Mouse (Mus musculus) MEL (cell line): ENCODE data around the gene Arnt2. TPM values are rescaled to one million over a fixed set of nuclear protein-coding genes. Genes with fewer than 3 reads are reported as not detected.

Experiments
- DNase-seq: peaks from one replicate; pipeline ENCODE4 v3.0.0; 2011; ENCODE audit warnings: low read depth, low spot score
- H3K27ac ChIP-seq: 2 replicates; pipeline ENCODE4 v1.5.1; 2012; ENCODE audit warnings: low read depth, mild to moderate bottlenecking, control low read depth, low read length, moderate library complexity; ENCODE audit not compliant: control insufficient read depth
- H3K27me3 ChIP-seq, 2 experiments: fragments of 150-350 bp in 1 of 2; sonication (generic) in 1 of 2; 2 replicates each; pipeline ENCODE4 v1.6.1; 2012; ENCODE audit warnings: low read length in 2 of 2, mild to moderate bottlenecking in 2 of 2, improper control_type of control experiment in 1 of 2, moderate library complexity in 1 of 2; ENCODE audit not compliant: insufficient read depth in 2 of 2, control insufficient read depth in 1 of 2
- H3K36me3 ChIP-seq, 2 experiments: 2 replicates each; pipeline ENCODE4 v1.6.1; 2012 to 2014; ENCODE audit warnings: low read length in 2 of 2, improper control_type of control experiment in 1 of 2, inconsistent platforms in 1 of 2, mild to moderate bottlenecking in 1 of 2; ENCODE audit not compliant: insufficient read depth in 2 of 2, control insufficient read depth in 1 of 2
- H3K4me1 ChIP-seq, 2 experiments: fragments of 150-350 bp in 1 of 2; sonication (generic) in 1 of 2; 2 replicates each; pipeline ENCODE4 v1.6.1; 2012; ENCODE audit warnings: low read length in 2 of 2, improper control_type of control experiment in 1 of 2, mild to moderate bottlenecking in 1 of 2; ENCODE audit not compliant: insufficient read depth in 2 of 2, control insufficient read depth in 1 of 2
- H3K4me3 ChIP-seq, 2 experiments: fragments of 150-350 bp in 1 of 2; sonication (generic) in 1 of 2; 2 replicates each; pipeline ENCODE4 v1.5.1; 2012; ENCODE audit warnings: low read depth in 2 of 2, low read length in 2 of 2, mild to moderate bottlenecking in 2 of 2, moderate library complexity in 2 of 2, control low read depth in 1 of 2, improper control_type of control experiment in 1 of 2; ENCODE audit not compliant: control insufficient read depth in 1 of 2, insufficient read depth in 1 of 2
- H3K79me2 ChIP-seq: 2 replicates; pipeline ENCODE4 v1.6.1; 2012; ENCODE audit warnings: mild to moderate bottlenecking, low read length, moderate library complexity; ENCODE audit not compliant: control insufficient read depth, poor library complexity, insufficient read depth
- H3K9ac ChIP-seq: 2 replicates; pipeline ENCODE4 v1.6.1; 2012; ENCODE audit warnings: low read depth, mild to moderate bottlenecking, control low read depth, low read length, moderate library complexity; ENCODE audit not compliant: control insufficient read depth, poor library complexity, severe bottlenecking
- H3K9me3 ChIP-seq: fragments of 150-350 bp; sonication (generic); replicated peaks from 2 replicates; pipeline ENCODE4 v1.6.1; 2012; ENCODE audit warnings: mild to moderate bottlenecking, low read length, improper control_type of control experiment, moderate library complexity; ENCODE audit not compliant: insufficient read depth
- E2F4 ChIP-seq: IDR thresholded peaks from 2 replicates; pipeline ENCODE4 v1.6.1; 2011; ENCODE audit warnings: low read depth, low read length, improper control_type of control experiment, borderline replicate concordance
- ETS1 ChIP-seq: IDR thresholded peaks from 2 replicates; pipeline ENCODE4 v1.6.1; 2012; ENCODE audit warnings: low read depth, mild to moderate bottlenecking, inconsistent platforms, low read length, improper control_type of control experiment, moderate library complexity
- GATA1 ChIP-seq: IDR thresholded peaks from 2 replicates; pipeline ENCODE4 v1.6.1; 2011; ENCODE audit warnings: low read depth, low read length, improper control_type of control experiment
- HCFC1 ChIP-seq: IDR thresholded peaks from 2 replicates; pipeline ENCODE4 v1.6.1; 2012; ENCODE audit warnings: low read depth, mild to moderate bottlenecking, inconsistent platforms, low read length, improper control_type of control experiment, moderate library complexity
- JUND ChIP-seq: IDR thresholded peaks from 2 replicates; pipeline ENCODE4 v1.6.1; 2011; ENCODE audit warnings: low read depth, mild to moderate bottlenecking, improper control_type of control experiment, low read length
- KAT2A ChIP-seq: conservative IDR thresholded peaks from 2 replicates; pipeline ENCODE4 v1.6.1; 2012; ENCODE audit warnings: low read depth, low read length, improper control_type of control experiment, inconsistent platforms
- MAFK ChIP-seq: IDR thresholded peaks from 2 replicates; pipeline ENCODE4 v1.6.1; 2011; ENCODE audit warnings: low read depth, mild to moderate bottlenecking, low read length, improper control_type of control experiment, borderline replicate concordance
- MAX ChIP-seq: IDR thresholded peaks from 2 replicates; pipeline ENCODE4 v1.6.1; 2011; ENCODE audit warnings: low read length, improper control_type of control experiment
- MEF2A ChIP-seq: IDR thresholded peaks from 2 replicates; pipeline ENCODE4 v1.6.1; 2014; ENCODE audit warnings: low read depth, mild to moderate bottlenecking, inconsistent platforms, low read length, improper control_type of control experiment; ENCODE audit not compliant: poor library complexity, insufficient replicate concordance, severe bottlenecking; ENCODE audit errors: extremely low read depth
- MXI1 ChIP-seq: IDR thresholded peaks from 2 replicates; pipeline ENCODE4 v1.6.1; 2011; ENCODE audit warnings: mild to moderate bottlenecking, low read depth, low read length, improper control_type of control experiment
- NELFE ChIP-seq: IDR thresholded peaks from 2 replicates; pipeline ENCODE4 v1.6.1; 2011; ENCODE audit warnings: low read depth, low read length, improper control_type of control experiment
- POLR2A ChIP-seq, 2 experiments: IDR thresholded peaks; 2 replicates each; pipeline ENCODE4 v1.6.1; 2011 to 2012; ENCODE audit warnings: low read length in 2 of 2, mild to moderate bottlenecking in 2 of 2, control low read depth in 1 of 2, improper control_type of control experiment in 1 of 2, low read depth in 1 of 2, moderate library complexity in 1 of 2; ENCODE audit not compliant: control insufficient read depth in 1 of 2, insufficient read depth in 1 of 2, poor library complexity in 1 of 2
- POLR2AphosphoS5 ChIP-seq: IDR thresholded peaks from 2 replicates; pipeline ENCODE4 v1.6.1; 2012; ENCODE audit warnings: low read depth, borderline replicate concordance, mild to moderate bottlenecking, inconsistent platforms, low read length, moderate library complexity, mixed read lengths
- RAD21 ChIP-seq: IDR thresholded peaks from 2 replicates; pipeline ENCODE4 v1.6.1; 2011; ENCODE audit warnings: mild to moderate bottlenecking, low read depth, low read length, improper control_type of control experiment
- RCOR1 ChIP-seq: IDR thresholded peaks from 2 replicates; pipeline ENCODE4 v1.6.1; 2012; ENCODE audit warnings: low read depth, mild to moderate bottlenecking, inconsistent platforms, low read length, improper control_type of control experiment
- SIN3A ChIP-seq: IDR thresholded peaks from 2 replicates; pipeline ENCODE4 v1.6.1; 2012; ENCODE audit warnings: low read length, improper control_type of control experiment, inconsistent platforms
- TBP ChIP-seq: IDR thresholded peaks from 2 replicates; pipeline ENCODE4 v1.8.0; 2011; ENCODE audit warnings: low read depth, low read length, improper control_type of control experiment
- USF1 ChIP-seq: IDR thresholded peaks from 2 replicates; pipeline ENCODE4 v1.6.1; 2014; ENCODE audit warnings: low read depth, mild to moderate bottlenecking, inconsistent platforms, low read length, improper control_type of control experiment, moderate library complexity
- USF2 ChIP-seq, 2 experiments: IDR thresholded peaks; 2 replicates each; pipeline ENCODE4 v1.6.1; 2011 to 2012; ENCODE audit warnings: improper control_type of control experiment in 2 of 2, low read length in 2 of 2, borderline replicate concordance in 1 of 2, inconsistent platforms in 1 of 2, low read depth in 1 of 2, mild to moderate bottlenecking in 1 of 2; ENCODE audit not compliant: insufficient read depth in 1 of 2
- ZMIZ1 ChIP-seq: IDR thresholded peaks from 2 replicates; pipeline ENCODE4 v1.6.1; 2012; ENCODE audit warnings: low read depth, mild to moderate bottlenecking, inconsistent platforms, low read length, improper control_type of control experiment, moderate library complexity
- polyA plus RNA-seq, 2 experiments: library from polyadenylated mRNA; stranded (reverse) in 1 of 2; unstranded in 1 of 2; fragments of >175 nt in 1 of 2; fragments of >200 nt in 1 of 2; gene quantifications; 2 replicates each; pipeline versions ENCODE4 v1.2.1 to v1.2.4; 2012; ENCODE audit warnings: low replicate concordance in 2 of 2, low read depth in 1 of 2; ENCODE audit not compliant: insufficient read length in 2 of 2, insufficient read depth in 1 of 2, missing spikeins in 1 of 2
- total RNA-seq: library from RNA; depleted of rRNA; stranded (reverse); fragments of 300-350 nt; gene quantifications from 2 replicates; pipeline ENCODE4 v1.2.3, GENCODE M21; 2012

The Arnt2 gene
- total and polyA plus RNA-seq, 3 experiments = not detected

DNA sequence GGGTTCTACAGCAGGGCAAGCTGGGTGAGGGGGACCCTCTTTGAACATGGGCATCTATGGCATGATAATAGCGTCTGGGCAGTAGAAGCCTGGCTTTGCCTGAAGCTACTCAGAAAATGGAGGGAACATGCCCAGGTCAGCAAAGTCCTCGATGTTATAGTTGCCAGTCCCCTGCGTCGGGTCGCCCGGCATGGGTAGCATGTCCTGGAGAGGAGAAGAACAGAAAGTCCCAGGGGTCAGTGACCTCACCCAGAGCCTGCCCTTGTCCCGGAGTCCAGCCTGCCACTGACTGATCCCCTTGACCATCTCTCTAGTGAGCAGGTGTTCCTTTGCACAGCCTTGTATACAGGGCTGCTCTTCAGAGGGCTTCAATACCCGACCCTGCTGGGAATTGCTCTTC, 160.0 kb downstream of the Arnt2 start:
- TF ChIP-seq RCOR1 = no peak
- TF ChIP-seq, all 39 proteins: peak for 0
- no peak for DNase-seq
- Histone ChIP-seq H3K4me3 (no peak overlapping the region), H3K79me2 (no peaks in the 10 kb centered on the region), H3K9ac (no peak overlapping the region), H3K4me1 (no peaks in the 10 kb centered on the region), H3K36me3 (no peaks in the 10 kb centered on the region), H3K27me3 (no peaks in the 10 kb centered on the region), H3K9me3 (no peaks in the 10 kb centered on the region), H3K27ac (no peak overlapping the region)

DNA sequence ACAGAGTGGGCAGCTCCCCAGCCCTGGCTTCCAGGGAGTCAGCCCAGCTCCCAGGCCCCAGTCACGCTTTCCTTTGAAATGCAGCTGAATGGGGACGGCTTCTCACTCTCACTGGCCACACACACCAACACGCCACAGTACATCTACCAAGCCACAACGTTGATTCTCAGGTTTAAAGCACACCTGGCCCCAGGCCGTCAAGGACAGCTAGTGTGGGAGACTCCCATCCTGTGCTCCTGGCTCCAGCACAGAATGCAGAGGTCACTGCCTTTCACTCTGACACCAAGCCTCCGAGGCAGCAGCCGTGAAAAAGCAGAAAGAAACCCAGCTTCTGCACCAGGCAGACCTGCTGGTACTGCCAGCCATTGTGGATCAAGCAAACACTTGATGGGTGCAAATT, 160.6 kb downstream of the Arnt2 start:
- no peaks in the 10 kb centered on the region for H3K9me3 ChIP-seq
- no peaks in the 10 kb centered on the region for H3K79me2 ChIP-seq
- no peaks in the 10 kb centered on the region for H3K4me1 ChIP-seq
- no peak overlapping the region for H3K4me3 ChIP-seq
- no peak for DNase-seq
- no peak overlapping the region for H3K9ac ChIP-seq
- H3K27me3 ChIP-seq = no peaks in the 10 kb centered on the region
- no peaks in the 10 kb centered on the region for H3K36me3 ChIP-seq
- TF ChIP-seq JUND = no peak
- TF ChIP-seq HCFC1 = no peak
- no peak for TF ChIP-seq MAX
- no peak for TF ChIP-seq MAFK
- TF ChIP-seq NELFE = no peak
- no peak for TF ChIP-seq POLR2A (IDR thresholded peaks at IDR 0.05; ENCODE audit: control insufficient read depth in 1 of 2, insufficient read depth in 1 of 2, low read depth in 1 of 2, low read length in 2 of 2, poor library complexity in 1 of 2)
- TF ChIP-seq USF2 (IDR thresholded peaks at IDR 0.05; ENCODE audit: borderline replicate concordance in 1 of 2, insufficient read depth in 1 of 2, low read depth in 1 of 2, low read length in 2 of 2) = no peak
- no peak for TF ChIP-seq GATA1
- TF ChIP-seq POLR2AphosphoS5 = no peak
- TF ChIP-seq ZMIZ1 = no peak
- no peak for TF ChIP-seq KAT2A
- TF ChIP-seq RAD21 = no peak
- H3K27ac ChIP-seq = no peak overlapping the region

GRCm38 (mm10) chr7:84247960-84248665, 161.9 kb downstream of the Arnt2 start:
- H3K9me3 ChIP-seq = no peaks in the 10 kb centered on the region
- DNase-seq = no peak
- no peaks in the 10 kb centered on the region for H3K27me3 ChIP-seq
- no peak for TF ChIP-seq SIN3A
- no peak for TF ChIP-seq POLR2AphosphoS5
- no peak for TF ChIP-seq USF1
- TF ChIP-seq E2F4 = no peak
- TF ChIP-seq MXI1 = no peak
- no peak for TF ChIP-seq RAD21
- no peak for TF ChIP-seq MEF2A
- no peak for TF ChIP-seq JUND
- TF ChIP-seq ETS1 = no peak
- TF ChIP-seq TBP = no peak
- no peak overlapping the region for H3K9ac ChIP-seq
- H3K4me1 ChIP-seq = no peaks in the 10 kb centered on the region
- H3K79me2 ChIP-seq = no peaks in the 10 kb centered on the region
- no peaks in the 10 kb centered on the region for H3K36me3 ChIP-seq
- H3K27ac ChIP-seq = no peak overlapping the region
- H3K4me3 ChIP-seq = no peak overlapping the region
